Mouse (Mus musculus) left cerebral cortex, postnatal 10 days (tissue): ENCODE results near the gene Tmem211. TPM values are rescaled to one million over a fixed set of nuclear protein-coding genes. Genes with fewer than 3 reads are reported as not detected.

ENCODE experiments used
- DNase-seq, 2 experiments: peaks; one replicate each; pipeline ENCODE4 v3.0.0; 2021 to 2022; ENCODE audit warnings: low spot score in 2 of 2, mixed read lengths in 1 of 2; ENCODE audit errors: extremely low spot score in 1 of 2
- intact Hi-C: fragments of 180-260 bp; cut with DNase I; formaldehyde crosslinking; loops from one replicate; pipeline ENCODE4 v1.15.1; 2025
- total RNA-seq, 2 experiments: library from RNA; stranded (reverse); gene quantifications; 2 replicates each; pipeline ENCODE4 v1.2.3; 2021

Tmem211 gene
- total RNA-seq = not detected

DNA sequence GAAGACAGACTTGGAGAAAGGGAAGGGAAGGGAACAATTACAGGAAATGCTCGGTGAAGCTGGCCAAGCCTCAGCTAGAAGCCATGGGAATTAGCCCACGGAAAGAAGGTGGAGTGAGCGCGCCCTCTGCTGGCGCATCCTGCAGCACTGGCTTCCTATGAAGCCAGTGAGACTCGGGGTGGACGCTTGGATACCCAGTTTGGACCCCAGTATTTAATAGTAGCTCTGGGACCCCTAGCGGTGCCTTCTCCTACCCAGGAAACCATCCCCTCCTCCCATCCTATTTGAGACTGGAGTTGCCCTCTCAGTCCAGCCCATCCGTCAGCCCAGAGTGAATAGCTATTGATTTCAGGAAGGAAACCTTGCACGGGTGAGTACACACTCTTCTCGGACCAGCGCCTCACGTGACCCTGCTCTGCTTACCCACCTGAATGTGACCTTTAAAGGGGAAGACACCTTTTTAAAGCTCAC, at the start of gene Tmem211:
Tmem211 (plus strand) TSS at position 278 of the 471 bp plus-strand sequence.
- intact Hi-C loops = loop anchor here (5.0 kb wide), 1 partner anchor 129 kb away; no protein-coding TSS in a partner anchor
- peak; percentile 82 to 88 for DNase-seq

DNA sequence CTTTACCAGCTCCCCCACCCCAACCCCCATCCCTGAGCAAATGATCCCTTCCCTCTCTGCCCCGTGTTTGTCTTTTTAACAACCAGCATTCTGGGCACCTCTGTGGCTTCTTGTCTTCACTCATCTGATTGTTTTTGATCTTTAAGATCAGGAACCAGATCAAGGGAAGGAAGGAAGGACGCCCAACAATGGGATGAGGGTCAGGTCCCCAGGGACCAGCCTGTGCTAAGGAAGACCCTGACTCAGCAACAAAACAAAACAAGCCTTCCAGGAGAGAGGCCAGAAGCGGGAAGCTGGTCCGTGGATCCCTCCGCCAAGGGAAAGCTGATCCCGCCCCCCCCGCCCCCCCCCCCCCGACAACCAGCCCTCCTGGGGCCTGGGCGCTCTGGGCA, 47.3 kb upstream of the Tmem211 start:
- DNase-seq = no peak
- intact Hi-C loops = no loop called here

GRCm38 (mm10) chr5:113179843-113180682, 46.6 kb upstream of the Tmem211 start:
- intact Hi-C loops = loop anchor here (2.0 kb wide), 1 partner anchor 41 kb away; the partner anchor contains the start of gene 2900026A02Rik
- peak; percentile 80 to 92 for DNase-seq

DNA sequence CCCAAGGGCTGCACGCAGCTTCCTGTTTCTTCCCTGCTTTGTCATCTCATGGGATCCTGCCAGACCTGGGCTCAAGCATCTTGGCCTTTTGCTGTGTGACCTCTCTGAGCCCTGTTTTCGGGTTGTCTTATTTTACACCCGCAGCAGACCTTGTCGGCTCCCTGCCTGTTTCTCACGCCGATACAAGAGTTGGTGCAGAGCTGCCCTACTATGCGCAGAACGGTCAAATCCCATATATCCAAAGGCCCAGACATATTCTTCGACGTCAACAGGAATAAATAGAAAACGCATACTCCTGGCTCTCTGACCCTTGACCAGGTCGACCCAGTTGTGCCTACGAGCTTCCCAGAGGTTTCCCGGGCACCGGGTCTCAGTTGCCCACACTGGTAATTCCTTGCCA, 46.0 kb upstream of the Tmem211 start:
- no peak for DNase-seq
- intact Hi-C loops = loop anchor here (2.0 kb wide), 1 partner anchor 40 kb away; the partner anchor contains the start of gene 2900026A02Rik

DNA sequence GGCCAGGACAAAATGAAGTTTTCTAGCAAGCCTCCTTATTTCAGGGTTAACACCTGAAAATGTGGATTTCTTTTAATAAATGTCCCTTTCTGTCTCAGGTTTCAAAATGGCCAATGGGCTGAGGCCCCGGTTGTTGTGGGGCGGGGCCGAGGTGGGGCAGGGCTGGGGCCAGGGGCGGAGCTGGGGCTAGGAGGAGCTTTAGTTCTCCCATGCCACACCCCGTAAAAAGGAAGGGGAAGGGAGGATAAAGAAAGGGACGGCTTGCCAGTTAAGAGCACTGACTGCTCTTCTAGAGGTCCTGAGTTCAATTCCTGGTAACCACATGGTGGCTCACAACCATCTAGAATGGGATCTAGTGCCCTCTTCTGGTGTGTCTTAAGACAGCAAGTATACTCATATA, 45.3 kb upstream of the Tmem211 start:
- DNase-seq = peak in 1 of 2 experiments; percentile 42
- intact Hi-C loops = loop anchor here (2.0 kb wide), 1 partner anchor 39 kb away; the partner anchor contains the start of gene 2900026A02Rik

DNA sequence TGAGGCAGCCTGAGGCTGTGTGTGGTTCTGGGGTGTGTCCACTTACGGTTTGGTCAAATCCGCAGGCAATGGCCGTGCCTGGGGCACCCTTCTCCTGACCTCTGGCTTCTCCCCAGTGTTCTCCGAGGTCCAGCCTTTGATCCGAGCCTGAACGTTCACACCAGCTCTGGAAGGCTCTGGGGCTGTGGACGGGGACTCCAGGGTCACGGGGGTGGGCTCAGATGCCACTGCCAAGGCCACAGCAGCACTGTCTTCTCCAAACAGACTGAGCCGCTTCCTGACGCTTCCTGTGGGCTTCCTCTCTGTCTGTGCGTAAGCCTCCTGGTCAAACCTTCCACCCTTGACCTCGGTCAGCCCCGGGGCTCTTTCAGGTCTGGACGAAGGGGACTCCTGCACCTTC, 36.2 kb upstream of the Tmem211 start:
- intact Hi-C loops = no loop called here
- DNase-seq = no peak

GRCm38 (mm10) chr5:113191901-113192300, 34.8 kb upstream of the Tmem211 start:
- intact Hi-C loops = no loop called here
- peak in 1 of 2 experiments; percentile 57 for DNase-seq

DNA sequence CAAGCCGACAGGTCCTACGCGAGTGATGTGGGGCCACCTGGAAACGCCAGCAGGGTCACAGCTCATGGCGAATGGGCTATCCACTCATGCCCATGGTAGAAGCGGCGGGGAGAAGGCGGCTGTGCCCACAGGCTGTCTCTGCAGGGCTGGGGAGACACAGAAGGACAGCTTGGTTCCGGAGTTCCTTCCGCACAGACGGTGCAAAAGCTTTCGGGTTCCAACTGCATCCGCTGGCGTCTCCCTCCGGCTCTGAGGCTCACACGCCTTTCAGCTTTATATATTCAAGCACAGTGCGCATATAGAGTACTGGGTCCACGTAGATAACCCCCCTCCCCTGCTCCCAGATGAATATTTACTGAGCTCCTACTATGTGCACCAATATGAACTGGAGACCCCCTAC, 32.9 kb upstream of the Tmem211 start:
- peak; percentile 50 to 57 for DNase-seq
- intact Hi-C loops = no loop called here

DNA sequence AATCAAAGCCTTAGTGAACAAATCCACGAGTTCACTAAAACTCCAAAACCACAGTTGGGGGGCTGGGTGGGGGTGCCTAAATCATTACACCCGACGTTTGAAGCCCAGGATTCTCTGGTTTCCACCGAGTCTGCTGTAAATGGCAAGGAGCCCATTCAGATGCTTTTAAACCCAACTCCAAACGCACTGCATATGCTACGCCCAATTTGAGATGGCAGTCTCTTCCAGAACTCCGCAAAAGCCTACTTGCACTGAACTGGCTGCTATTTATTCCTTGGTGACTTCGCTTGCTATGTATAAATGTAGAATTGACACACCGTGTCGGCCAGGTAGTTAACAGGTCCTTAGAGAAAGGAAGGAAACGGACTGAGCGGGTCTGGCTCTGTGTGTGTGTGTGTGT, 31.3 kb upstream of the Tmem211 start:
- peak in 1 of 2 experiments; percentile 62 for DNase-seq
- intact Hi-C loops = no loop called here

DNA sequence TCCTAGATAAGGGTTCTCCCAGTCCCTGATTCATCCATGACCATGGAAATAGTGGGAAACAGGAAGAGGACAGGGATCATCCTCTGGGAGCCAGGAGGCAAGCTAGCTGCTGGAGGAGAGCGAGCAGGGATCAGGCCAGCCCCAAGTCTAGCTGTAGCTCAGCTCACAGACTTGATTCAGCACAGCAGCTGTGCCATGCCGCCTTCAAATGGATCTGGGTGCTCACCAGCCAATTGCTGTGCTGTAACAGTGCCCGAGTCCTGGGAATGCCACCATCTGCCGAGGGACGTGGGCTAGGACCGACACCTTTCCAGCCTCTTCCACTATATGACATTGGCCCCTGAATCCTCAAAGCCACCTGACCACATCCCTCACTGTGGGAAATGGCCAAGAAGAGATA, 30.8 kb upstream of the Tmem211 start:
- intact Hi-C loops = no loop called here
- no peak for DNase-seq

DNA sequence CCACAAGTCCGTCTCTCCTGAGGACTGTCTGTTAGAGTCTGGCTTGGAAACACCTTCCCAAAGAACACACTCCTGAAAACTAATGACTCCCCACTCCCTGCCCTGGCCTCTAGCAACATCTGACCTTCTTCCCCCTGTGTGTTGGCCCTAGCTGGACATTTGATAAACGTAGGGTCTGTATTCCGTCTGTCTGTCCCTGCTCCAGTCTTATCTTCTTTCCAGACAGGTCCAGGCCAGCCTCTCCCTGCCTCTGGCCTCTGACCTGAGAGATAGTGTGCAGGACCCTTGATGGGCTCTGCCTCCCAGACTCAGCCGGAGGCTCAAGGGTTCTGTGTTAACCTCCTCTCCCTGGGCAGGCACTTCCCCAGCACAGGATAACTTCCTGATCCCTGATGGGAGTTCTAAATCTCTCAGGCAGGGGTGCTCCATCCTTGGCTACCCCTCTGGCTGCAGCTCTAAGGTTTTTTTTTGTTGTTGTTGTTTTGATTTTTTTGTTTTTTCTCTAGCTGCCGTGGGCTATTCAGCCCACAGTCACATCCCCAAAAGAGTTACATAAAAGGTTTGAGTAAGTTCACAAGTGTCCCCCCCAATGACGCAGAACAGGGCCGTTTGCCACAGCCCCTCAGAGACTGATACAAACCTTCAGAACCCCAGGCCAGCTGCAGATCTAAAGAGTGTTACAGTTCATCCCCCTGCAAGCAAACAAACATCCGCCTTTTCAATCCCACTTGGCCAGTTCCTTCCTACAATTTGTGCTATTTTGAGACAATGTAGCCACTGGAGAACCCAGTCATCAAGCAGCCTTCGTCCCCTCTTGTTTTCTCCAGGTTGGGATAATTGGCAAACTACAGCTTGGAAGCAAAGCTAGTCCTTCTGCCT, 29.6 kb upstream of the Tmem211 start:
- DNase-seq = peak in 1 of 2 experiments; percentile 57
- intact Hi-C loops = no loop called here

- DNase-seq = peak in 1 of 2 experiments; percentile 38
- intact Hi-C loops = no loop called here
These were observed 27.5 kb upstream of the Tmem211 start for GRCm38 (mm10) chr5:113199126-113199771.

GRCm38 (mm10) chr5:113199772-113200134, 27.0 kb upstream of the Tmem211 start:
- intact Hi-C loops = no loop called here

DNA sequence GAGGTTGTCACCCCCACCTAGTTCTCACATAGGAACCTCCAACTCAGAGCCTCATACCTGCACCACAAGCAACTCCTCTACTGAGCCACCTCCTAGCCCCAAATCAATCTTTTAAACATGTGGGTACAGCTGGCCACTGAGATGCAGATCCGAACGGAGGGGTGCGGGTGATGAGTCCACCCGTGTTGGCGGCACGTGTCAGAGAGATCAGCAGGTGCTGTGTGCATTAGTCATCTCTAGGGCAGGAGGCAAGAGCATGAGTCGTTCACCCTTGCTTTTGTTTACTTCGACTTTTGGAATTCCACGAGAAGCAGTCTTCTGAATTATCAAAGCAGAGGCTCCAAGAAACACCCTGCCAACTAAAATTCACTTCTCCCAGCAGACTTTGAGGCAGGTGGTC, 22.5 kb upstream of the Tmem211 start:
- no peak for DNase-seq
- intact Hi-C loops = no loop called here

More at GRCm38 (mm10) chr5:113199772-113200134, 27.0 kb upstream of the Tmem211 start:
- no peak for DNase-seq

- no peak for DNase-seq
- intact Hi-C loops = no loop called here
These were observed 19.9 kb upstream of the Tmem211 start for GRCm38 (mm10) chr5:113206670-113207352.

DNA sequence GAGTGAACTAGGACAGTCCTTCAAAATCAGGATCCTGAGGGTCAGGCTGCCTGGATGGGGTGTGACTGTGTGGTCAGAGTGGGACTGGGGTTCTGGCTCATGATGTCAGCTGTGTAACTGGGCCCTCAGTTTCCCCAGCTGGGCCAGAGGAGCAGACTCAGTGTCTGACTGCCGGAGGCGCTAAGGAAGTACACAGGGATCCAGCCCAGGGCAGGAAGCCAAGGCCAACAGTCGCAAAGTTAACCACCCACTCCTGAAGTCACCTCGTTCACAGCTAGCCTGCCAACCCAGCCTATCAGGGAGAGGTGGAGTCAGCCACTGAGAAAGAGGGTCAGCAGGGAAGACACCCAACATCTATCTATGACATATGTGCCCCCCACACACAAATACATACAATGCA, 18.7 kb upstream of the Tmem211 start:
- intact Hi-C loops = no loop called here
- DNase-seq = peak in 1 of 2 experiments; percentile 69

DNA sequence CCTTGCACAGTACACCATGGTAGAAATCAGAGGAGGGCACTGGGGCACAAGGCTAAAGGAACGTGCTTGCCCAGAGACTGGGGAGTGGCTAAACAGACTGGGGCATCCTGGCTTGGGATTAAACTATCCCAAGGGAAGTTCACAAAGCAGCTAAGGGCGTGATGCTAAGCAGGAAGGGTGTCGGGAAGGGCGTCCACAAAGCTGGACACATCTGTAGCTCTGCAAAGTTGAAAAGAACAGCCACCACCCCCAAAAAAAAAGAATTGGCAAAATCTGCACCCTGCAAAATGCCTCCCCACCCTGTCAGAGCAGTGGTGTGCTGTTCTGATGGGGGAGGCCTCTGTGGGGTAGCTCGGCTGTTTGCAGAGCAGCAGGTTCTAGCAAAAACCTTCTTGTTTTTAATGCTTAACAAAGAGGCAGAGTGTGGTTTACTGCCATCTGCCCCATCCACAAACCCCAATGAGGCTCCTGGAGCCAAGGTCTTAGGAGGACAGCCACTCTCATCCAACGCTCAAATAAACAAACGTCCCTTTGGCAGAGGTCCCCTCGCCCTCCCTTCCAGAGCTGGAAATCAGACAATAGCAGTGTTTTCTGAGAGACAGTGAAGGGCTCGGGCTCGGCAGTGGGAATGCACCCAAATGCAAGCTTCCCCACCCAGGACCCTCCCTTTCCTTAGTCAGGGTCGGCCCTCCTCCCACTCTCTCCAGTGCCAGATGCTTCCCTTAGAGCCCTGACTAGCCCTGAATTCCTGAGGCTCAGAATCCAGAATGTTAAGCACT, 17.9 kb upstream of the Tmem211 start:
- intact Hi-C loops = no loop called here
- DNase-seq = peak in 1 of 2 experiments; percentile 85

GRCm38 (mm10) chr5:113209401-113209750, 17.3 kb upstream of the Tmem211 start:
- no peak for DNase-seq
- intact Hi-C loops = no loop called here
